In the genomic region with DNA sequence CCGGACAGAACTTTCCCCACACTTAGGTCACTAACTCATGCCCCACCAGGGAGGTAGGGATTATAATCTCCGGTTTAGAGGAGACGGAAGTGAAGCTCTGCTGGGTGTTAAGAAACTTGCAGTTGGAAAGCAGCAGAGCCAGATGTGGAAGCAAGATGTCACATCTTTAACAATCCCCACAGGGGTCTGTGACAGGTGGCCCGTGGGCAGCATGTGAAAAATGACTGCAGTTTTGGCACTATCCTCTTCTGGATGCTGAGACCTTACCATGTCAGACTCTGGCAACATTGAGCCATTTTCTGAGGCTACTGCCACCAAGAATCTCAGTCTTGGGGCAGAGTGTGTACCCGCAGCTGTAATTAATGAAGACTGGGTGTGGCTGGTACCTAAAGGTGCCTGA, we compare ENCODE assay signal across 23 mouse cellular contexts. TPM values are rescaled to one million over a fixed set of nuclear protein-coding genes. Genes with fewer than 3 reads are reported as not detected.
"Had no signal": no experiment of that assay in that cellular context is flagged by ENCODE, and none has a peak within 500 bp of the region (broad histone marks: within the 10 kb centered on the region; RNA-seq: fewer than 3 reads in every experiment).

No protein-coding gene starts in this region.

- H3K4me1 ChIP-seq: midbrain, embryonic 10.5 days; midbrain, embryonic 12.5 days; neural tube, embryonic 15.5 days; stomach, embryonic 15.5 days had no signal

- H3K9me3 ChIP-seq: midbrain, embryonic 10.5 days; midbrain, embryonic 12.5 days; neural tube, embryonic 13.5 days; neural tube, embryonic 15.5 days; stomach, embryonic 15.5 days had no signal

- H3K4me3 ChIP-seq: midbrain, embryonic 10.5 days; midbrain, embryonic 12.5 days; myocyte; neural tube, embryonic 13.5 days; neural tube, embryonic 15.5 days; stomach, embryonic 15.5 days had no signal

- H3K4me2 ChIP-seq: lung, embryonic 14.5 days; midbrain, embryonic 12.5 days; neural tube, embryonic 13.5 days; neural tube, embryonic 15.5 days; stomach, embryonic 15.5 days had no signal

- DNase-seq: lung, adult 18-20 months; lung, embryonic 14.5 days; lung, postnatal 14 days; lung, postnatal 4 days; midbrain, embryonic 14.5 days; retina, postnatal 1 day; right cerebral cortex, adult 18-20 months; right cerebral cortex, postnatal 25 days; right cerebral cortex, postnatal 4 days; thymus, adult 2 months; thymus, postnatal 25 days; thymus, postnatal 4 days had no signal

- H3K27ac ChIP-seq: midbrain, embryonic 10.5 days; midbrain, embryonic 12.5 days; neural tube, embryonic 13.5 days; neural tube, embryonic 15.5 days; stomach, embryonic 15.5 days; stomach, postnatal 0 days had no signal

- H3K27me3 ChIP-seq: midbrain, embryonic 12.5 days; neural tube, embryonic 13.5 days; neural tube, embryonic 15.5 days; stomach, embryonic 15.5 days had no signal

- ATAC-seq: midbrain, embryonic 16.5 days had no signal

- H3K36me3 ChIP-seq: midbrain, embryonic 10.5 days; midbrain, embryonic 12.5 days; stomach, embryonic 15.5 days had no signal

- H3K9ac ChIP-seq: lung, embryonic 14.5 days; midbrain, embryonic 12.5 days; neural tube, embryonic 13.5 days; neural tube, embryonic 15.5 days; stomach, embryonic 15.5 days had no signal

RNA-seq across cellular contexts. Expression of a gene that starts 28.9 kb away (rescaled TPM):
- polyA plus RNA-seq: liver, embryonic 16.5 days; lung, embryonic 14.5 days; spleen, adult 2 months had no signal

RNA-seq across cellular contexts. Expression of a gene that starts 30.6 kb away (rescaled TPM):
- polyA plus RNA-seq: myocyte; spleen, adult 2 months; testis, adult 2 months had no signal
